Mouse (Mus musculus): Measurements from ENCODE around the gene Eef2.

Gene Eef2

DNA sequence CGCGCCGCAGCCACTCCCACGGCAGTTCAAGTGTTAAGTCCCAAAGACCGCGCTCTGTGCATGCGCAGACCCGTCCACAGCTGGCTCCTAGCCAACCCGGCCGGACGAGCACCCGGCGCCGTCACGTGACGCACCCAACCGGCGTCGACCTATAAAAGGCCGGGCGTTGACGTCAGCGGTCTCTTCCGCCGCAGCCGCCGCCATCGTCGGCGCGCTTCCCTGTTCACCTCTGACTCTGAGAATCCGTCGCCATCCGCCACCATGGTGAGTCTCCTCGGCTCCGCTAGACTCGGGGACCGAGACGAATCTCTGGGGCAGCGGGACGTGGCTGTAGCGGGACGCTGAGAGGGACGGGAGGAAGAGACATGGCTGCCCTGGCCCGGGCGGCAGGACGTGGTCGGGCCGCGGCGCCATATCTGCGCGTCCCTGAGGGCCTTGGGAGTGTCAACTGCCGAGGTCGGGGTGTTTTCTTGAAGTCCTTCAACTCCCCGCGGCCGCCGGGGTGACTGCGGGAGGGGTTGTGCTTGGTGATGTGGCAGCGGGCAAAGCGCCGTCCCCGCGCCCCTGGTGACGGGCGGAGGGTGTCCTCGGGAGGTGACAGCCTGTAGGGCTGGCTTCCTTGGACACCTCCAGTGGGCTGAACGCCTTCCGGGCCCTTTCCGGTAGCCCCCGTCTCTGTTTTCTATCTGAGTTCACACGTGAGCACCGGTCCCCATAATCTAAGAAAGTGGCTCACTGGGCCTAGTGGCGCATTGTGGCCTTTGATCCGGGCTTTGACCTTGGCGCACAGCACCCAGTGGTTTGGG, at the start of gene Eef2:
TSS of gene Eef2 (plus strand) at position 166 of the 806 bp plus-strand sequence.
- DNase-seq (ENCODE audit: low read depth, low spot score): peak; percentile 96

DNA sequence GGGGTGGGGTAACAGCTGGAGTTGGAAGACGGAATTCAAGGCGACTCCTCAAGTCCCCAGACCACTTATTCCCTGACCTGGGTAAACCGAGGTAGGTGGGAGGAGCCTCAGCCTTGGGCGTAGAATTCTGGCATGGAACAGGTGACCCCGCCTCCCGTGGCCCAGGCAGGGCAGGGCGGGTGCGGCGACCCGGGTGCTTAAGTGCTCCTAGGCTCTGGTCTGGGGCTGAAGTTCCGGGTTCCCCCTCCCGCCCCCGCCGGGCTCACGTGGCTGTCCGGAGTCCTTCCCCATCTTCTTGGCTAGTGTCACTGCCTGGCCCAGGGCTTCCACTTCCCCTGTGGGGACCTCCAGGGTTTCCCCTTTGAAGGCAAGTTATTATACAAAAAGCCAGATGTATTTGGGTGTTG, 42.2 kb upstream of the Eef2 start:
- peak; percentile 79 for DNase-seq (ENCODE audit: low read depth, low spot score)

DNA sequence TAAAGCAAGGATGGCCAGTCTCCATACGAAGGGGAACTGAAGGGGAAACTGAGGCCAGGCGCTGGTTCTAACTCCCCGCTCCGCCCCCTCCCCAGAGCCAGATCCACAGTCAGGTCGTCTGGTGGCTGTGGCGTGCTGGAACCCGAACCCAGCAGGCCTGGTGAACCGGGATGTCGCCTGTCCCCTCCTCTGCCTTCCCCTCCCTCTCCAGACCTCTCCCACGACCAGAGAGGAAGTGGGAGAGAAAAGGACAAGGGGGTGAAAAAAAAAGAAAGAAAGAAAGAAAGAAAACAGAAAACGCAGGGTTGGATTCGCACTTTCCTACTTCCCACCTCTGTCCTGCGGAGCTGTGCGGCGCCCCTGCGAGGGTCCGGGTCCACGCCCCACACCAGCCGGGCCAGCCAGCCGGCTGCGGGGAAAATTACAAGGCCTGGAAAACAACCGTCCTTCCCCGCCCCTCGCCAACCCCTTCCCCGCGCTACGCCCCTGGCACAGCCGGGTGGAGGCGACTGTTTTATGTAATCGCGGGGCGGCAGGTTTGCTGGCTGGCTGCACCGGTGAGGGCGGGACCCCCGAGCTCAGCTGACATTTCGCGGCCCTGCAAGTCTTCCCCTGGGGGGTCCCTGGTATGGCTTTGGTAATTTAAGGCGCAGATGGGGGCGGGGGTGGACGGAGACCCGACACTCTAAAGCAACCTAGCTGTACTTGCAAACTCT, 41.3 kb upstream of the Eef2 start, which contains the start of gene Zbtb7a:
TSS of gene Zbtb7a (plus strand) at position 255 of the 716 bp plus-strand sequence.
- DNase-seq (ENCODE audit: low read depth, low spot score): peak; percentile 52

DNA sequence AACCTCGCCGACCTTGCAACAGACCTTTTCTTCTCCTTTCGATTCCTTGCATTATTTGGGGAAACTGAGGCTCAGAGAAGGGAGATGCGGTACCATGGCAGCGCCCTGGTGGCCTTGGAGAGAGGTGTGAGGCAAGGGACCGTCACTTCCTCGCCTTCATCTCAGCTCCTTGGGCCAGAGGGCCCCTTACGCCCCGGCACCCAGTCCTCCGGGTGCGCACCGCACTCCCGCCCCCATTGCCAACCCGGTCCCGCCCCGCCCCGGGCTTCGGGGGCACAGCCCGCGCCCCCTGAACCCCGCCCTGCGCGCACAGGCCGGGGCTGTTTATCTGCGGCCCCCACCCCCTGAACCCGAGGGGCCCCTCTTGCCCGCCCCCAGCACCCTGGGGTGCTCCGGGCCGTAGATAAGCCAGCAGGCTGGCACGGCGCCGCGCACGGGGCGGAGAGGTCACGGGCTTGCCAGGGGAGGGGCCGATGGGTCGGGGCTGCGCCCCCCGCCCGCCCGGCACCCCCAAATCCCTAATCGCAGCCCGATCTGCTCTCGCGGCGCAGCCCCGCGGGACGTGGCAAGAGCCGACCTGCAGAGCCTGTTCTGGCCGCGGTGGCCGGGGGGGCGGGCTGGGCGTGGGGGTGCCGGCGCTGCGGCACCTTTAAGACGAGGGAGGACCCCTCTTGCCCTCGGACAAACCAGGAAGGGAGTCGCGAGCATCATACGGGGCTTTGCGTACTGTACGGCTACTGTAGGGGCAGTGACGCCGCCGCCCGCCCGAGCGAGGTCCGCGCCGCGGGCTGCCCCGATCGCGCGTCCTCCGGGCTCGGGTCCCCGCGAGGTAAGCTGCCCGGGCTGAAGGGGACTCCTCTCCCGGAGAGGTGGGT, 40.4 kb upstream of the Eef2 start:
- peak; percentile 57 for DNase-seq (ENCODE audit: low read depth, low spot score)

DNA sequence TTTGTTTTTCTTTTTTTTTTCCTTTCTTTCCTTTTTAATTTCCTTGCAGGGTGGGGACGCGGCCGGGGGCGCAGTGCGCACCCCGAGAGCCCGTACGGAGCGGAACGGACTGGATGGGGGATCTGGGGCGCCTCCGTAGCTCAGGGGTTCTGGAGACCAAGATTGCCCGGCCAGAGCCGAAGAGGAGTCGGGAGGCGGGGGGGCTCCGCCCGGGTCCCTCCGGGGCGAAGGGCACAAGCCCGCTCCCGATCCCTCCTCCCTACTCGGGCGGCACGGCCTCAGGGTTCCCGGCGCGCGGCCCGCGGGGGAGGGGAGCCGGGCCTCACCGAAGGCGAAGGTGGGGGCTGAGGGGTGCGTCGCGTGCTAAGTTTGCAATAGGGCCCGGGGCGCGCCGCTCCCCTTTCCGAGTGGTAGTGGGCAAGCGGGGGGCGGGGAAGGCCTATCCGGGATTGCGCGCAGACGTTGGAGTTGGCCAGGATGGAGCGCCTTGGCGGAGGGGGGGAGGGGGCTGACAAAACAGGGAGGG, 39.7 kb upstream of the Eef2 start:
- DNase-seq (ENCODE audit: low read depth, low spot score): no peak

DNA sequence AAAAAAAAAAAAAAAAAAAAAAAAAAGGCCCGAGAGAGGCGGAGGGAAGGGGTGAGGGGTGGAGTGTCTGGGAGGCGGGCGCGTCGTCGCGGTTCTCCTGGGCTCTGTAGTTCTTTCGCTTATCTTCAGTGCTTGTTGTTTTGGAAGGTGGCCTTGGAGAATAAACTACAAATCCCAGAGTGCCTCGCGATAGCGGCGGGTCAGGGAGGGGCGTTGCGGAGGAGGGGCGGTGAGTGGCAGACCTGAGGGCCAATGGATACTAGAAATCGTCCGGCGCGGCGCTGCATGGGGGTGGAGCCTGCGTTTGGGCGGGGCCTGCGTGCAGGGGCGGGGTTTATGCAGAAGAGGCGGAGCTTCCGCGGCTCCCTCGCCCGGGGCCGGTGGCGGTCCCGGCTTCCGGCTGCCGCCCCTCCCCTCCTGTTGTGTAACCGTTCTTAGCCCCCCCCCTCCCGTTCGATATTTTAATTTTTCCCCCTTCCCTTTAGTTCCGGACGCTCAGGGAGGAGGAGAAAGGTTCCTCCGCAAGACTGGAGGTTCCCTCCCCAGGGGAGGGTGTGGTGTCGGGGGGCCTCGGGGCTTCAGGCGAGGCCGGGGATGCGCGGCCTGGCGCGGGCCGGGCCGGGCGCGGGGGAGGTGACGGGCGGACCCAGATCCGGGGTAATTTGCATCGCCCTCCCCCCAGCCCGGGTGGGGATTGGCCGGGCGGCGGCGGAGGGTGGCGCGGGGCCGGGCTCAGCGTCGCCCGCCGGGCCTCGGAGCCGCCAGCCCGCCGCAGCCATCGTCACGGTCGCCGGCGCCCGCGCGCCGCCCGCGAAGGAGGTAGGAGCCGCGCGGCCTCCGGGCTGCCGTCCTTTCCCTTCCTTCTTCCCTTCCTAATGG, 38.9 kb upstream of the Eef2 start:
- peak; percentile 99 for DNase-seq (ENCODE audit: low read depth, low spot score)

DNA sequence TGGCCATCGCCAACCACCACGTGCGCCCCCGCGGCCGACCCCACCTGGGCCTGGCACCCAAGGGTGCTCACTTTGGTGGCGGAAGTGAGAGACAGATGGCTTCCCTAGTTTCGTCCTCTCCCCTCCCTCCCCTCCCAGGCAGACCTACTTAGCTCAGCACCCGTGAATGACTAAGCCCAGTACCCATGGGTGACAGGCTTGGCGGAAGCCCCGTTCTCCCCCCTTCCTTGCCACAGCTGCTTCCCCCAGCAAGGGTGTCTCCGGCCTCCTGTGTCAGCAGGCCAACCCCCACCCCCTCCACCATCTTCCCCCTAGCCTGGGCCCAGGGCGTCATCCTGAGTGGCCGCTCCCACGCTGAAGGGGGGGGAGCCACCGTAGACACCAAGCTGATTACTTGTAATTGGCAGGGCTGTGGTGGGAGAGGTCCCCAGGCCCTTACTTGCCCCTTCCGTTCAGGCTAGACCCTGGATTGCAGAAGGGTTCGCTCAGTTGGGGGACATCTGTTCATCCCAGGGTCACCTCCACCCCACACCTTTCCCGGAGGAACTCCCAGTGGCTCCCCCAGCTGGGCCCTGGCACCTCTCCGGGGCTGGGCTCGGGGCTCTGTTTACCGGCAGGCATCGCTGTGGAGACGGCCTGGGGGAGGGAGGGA, 38.2 kb upstream of the Eef2 start:
- peak; percentile 65 for DNase-seq (ENCODE audit: low read depth, low spot score)

DNA sequence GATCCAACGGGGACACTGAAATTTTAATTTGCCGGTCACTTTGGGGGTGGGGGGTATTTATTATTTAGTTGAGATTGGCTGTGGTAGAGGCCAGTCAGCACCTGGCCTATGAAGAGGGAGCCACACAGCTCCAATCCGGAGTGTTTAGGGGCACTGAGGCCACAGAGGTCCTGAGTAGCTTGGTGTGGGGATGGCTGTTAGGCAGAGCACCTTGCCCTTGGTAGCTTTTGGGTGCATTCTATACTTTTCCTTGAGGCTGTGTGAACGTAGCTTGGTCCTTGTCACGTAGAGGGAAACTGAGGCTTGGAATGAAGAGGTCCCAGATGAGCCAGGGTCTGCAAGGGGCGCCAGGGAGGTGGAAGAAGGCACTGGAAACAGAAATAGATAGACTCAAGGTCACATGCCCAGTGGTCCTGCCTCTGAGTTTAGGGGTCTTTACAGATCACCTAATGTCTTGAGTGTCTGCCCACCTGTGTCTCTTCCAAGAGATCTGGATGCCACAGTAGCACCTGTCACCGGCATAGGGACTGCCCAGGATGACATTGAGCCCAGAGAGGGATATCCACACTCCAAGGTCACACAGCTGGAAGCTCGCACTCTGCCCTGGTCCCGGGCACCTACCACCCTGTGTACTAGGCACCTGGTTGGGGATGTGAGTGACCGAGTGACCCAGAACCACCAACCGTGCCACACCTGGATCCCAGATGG, 37.5 kb upstream of the Eef2 start:
- no peak for DNase-seq (ENCODE audit: low read depth, low spot score)

DNA sequence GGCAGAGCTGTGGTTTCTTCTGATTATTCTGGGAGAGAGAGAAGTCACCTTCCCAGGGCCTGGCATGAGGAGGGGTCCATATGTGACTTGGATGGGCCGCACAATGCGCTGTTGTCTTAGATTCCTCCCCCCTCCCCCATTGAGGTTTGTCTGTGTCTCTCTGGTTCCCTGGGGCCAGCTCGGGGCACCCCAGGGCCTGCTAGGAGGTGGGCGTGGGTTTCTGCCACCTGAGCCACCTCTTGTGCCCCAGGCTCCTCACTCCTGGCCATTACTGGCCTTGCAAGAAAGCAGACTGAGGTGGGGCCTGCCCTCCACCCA, 36.9 kb upstream of the Eef2 start:
- DNase-seq (ENCODE audit: low read depth, low spot score): no peak

DNA sequence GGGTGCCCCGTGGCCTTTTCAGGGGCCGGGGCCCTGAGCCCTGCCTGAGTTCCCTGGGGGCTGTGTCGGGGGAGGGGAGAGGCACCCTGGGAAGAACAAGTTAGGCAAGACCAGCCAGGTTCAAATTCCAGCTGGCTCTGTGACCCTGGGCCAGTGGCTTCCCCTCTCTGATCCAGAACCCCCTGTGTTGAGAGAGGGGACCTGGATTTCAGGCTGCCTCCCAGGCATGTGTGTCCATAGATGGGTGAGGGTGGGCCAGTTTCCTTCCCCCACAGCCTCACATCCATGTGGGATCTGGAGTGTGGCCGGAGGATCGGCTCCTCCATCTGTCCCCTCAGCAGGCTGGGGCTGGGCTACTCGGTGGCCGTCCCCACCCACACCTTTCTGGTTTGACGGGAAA, 36.4 kb upstream of the Eef2 start:
- DNase-seq (ENCODE audit: low read depth, low spot score): no peak

DNA sequence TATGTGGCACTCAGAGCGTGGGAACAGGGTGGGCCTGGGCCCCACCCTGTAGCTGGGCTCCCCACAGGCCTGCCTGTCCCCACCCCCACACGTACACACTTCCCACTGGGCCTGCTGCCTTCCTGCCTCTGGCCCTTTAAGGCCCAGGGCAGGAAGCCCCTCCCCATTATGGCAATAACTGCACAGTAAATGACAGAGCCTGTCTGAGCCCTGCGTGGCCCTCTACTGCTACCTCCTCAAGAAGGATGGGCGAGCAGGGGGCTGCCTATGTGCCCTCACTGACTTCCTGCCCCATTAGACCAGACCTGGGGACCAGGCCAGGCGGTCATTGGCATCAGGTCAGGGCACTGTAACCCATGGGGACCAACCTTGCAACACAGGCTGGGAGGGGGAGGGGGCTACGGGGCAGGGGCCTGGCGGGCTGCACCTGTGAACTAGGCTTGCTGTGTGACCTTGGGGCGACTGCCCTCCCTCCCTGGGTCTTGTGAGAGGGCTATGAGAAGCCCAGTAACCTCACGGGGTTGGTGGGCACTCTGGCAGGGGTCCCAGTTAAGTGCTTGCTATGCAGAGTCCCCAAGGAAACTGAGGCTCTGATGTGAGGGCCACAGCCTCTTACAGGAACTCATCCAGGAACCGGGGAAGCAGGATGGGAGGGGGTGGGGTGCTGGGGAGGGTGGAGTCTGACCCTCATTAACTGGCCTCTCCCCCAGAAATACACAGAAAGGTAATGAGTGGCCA, 35.5 kb upstream of the Eef2 start:
- DNase-seq (ENCODE audit: low read depth, low spot score): peak; percentile 69

DNA sequence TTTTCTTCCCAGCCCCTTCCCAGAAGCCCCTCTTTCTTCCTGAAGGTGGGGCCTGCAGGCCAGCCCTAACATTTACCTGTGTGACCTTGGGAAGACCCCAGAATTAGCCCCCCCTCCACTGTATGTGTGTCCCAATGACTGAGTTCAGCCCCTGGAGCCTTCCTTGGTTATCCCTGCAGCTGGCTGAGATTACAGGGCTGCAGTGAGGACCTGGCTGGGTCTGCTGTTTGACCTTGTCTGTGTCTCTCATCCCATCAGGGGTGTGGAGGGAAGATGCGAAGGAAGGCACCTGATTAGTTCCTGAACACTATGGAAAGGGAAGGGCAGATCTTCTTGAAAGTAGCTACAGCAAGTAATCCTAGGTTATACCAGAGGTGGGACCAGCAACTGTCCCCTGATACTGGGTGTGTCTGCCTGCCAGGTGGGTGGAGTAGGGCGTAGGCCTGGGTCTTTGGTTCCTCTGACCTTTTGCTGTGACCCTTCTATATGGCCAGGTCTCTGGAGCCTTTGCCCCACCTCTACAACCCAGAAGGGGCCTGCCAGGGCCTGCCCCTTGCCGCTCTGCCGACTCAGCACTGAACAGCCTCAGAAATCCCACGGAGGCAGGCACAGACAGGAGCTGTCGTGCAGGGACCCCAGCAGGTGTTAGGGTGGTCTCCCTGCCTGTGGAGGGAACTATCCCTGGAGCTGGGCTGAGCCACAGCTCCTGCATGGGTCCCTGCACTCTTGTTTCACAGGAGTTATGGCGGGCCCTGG, 34.8 kb upstream of the Eef2 start:
- DNase-seq (ENCODE audit: low read depth, low spot score): peak; percentile 82

DNA sequence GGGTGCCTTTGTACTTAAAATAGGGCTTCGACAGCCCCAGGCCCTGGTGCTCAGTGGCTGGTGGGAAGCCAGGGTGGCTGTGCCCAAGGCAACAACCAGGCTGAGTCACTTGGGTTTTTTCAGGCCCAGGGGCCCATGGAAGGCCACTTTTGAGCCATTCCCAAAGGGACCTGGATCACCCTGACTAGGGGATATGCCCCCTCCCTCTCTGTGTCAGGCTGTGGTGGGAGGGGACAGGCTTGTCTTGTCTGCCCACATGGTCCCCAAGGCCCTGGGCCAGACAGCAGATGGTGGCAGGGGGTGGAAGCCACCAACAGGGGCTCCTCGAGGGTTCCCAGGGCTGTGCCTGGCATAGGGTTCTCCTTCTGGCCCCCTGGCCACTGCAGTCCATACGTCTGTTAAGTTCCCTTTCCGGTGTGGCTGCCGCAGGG, 33.9 kb upstream of the Eef2 start:
- no peak for DNase-seq (ENCODE audit: low read depth, low spot score)

DNA sequence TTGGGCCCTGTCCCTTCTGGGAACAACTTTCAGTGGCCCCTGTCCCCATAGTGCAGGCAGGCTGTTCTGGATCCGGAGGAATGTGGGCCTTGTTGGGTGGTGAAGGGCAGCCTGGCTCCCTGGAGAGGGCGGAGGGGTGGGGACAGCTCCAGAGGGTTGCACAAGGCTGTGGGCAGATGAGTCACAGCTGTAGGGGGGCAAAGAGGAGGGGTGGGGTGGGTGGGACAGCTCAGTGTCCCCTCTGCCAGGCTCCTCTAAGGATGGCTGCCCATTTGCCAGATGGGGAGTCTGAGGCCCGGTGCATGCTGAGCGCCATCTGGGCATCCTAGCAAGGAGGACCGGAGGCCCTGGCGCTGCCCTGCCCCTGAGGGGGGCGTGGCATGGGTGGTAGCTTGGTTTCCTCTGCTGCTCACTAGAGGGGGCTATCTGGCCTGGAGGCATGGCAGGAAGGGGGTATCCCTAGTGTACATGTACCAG, 33.2 kb upstream of the Eef2 start:
- no peak for DNase-seq (ENCODE audit: low read depth, low spot score)

DNA sequence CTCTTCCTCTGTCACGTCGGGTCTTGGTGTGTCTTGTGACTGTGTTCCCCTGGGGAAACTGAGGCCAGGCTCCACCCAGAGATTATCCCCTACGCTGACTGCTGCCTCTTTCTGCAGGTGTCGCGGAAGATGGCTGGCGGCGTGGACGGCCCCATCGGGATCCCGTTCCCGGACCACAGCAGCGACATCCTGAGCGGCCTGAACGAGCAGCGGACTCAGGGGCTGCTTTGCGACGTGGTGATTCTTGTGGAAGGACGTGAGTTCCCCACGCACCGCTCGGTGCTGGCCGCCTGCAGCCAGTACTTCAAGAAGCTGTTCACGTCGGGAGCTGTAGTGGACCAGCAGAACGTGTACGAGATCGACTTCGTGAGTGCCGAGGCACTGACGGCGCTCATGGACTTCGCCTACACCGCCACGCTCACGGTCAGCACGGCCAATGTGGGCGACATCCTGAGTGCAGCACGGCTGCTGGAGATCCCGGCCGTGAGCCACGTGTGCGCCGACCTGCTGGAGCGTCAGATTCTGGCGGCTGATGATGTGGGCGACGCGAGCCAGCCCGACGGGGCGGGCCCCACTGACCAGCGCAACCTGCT, 32.5 kb upstream of the Eef2 start:
- DNase-seq (ENCODE audit: low read depth, low spot score): no peak

DNA sequence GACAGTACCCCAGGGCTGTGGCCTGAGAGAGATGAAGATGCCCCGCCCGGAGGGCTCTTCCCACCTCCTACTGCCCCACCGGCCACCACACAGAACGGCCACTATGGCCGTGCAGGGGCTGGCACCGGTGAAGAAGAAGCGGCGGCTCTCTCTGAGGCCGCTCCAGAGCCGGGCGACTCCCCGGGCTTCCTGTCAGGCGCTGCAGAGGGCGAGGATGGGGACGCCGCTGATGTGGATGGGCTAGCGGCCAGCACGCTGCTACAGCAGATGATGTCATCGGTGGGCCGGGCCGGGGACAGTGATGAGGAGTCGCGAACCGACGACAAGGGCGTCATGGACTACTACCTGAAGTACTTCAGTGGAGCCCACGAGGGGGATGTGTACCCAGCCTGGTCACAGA, 31.8 kb upstream of the Eef2 start:
- DNase-seq (ENCODE audit: low read depth, low spot score): no peak

DNA sequence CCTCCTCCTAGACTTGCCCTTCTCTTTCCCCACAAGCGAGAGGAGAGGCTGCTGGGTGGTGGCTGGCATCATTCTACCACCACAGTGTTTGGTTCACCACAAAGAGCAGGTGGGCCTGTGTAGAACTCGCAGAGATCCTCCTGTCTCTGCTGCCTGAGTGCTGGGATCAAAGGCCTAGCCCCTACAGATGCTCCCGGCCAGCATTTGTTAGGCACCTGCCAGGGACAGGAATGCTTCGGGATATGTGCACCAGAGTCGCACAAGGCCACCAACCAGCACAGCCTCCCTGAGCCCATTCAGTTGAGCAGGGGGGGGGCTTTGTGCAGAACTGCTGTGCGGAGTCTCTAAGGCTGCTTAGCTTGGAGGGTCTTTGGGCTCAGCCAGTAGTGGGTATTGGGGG, 31.1 kb upstream of the Eef2 start:
- DNase-seq (ENCODE audit: low read depth, low spot score): no peak

DNA sequence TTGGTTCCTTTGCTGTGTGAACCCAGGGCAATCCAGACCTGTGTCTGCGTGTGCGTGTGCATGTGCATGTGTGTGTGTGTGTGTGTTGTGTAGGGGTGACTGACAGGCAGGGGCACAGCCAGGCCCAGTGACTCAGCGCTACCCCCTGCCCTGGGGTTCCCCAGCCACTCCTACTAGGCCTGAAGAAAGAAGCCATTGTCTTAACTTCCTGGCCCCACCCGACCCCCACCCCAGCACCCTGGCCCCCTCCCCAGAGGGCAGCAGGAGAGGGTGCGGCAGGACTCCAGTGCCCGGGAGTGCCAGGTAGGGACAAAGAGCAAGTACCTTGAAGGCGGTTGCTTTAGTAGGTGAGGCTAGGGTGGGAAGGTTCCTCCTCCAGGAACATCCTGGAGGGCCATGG, 30.7 kb upstream of the Eef2 start:
- DNase-seq (ENCODE audit: low read depth, low spot score): peak; percentile 14
